Mouse (Mus musculus) central nervous system, embryonic 18 days (tissue): ENCODE results near the gene Spcs1. TPM values are rescaled to one million over a fixed set of nuclear protein-coding genes. Genes with fewer than 3 reads are reported as not detected.

Source experiments
- polyA plus RNA-seq: library from polyadenylated mRNA; depleted of rRNA; stranded (reverse); fragments of >200 nt; gene quantifications from 2 replicates; pipeline ENCODE4 v1.2.3, GENCODE M21; 2012; rRNA removed

Gene Spcs1
- 273 and 290 TPM in 2 replicates for polyA plus RNA-seq

GRCm38 (mm10) chr14:31001307-31002205 lies at the start of gene Spcs1, which contains the start of gene Glt8d1:
Gene Spcs1 (minus strand): TSS chr14:31001672.
Gene Glt8d1 (plus strand): TSS chr14:31001400.

DNA sequence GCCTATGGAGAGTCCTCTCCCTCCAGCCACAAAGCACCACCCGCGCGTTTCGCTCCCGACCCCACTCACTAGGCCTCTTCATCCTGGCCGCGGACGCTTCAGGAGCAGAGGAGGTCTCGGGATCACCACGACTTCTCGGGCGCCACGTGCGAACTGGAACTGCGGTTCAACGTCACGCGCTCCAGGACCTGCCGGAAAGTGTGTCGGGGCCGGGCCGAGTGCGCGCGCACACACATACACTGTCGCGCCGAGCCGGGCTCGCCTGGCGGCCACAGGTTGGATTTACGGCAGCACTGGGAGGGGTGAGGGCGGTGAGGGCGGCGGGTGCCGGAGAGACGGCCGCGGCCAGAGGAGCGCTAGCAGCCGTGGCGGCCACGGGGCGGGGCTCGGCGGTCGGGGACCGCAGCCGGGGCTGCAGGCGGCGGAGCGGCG lies 17.4 kb upstream of the Spcs1 start, which contains the start of the genes Pbrm1 and Gnl3:
Gene Pbrm1, plus strand, starts transcription at position 279 of the 432 bp plus-strand sequence.
Gene Gnl3, minus strand, starts transcription at position 293 of the 432 bp plus-strand sequence.

GRCm38 (mm10) chr14:30951154-30951825 lies 50.2 kb downstream of the Spcs1 start, which contains the start of gene Nek4:
Gene Nek4 (plus strand): TSS chr14:30951377.

Other genes starting within 250 kb of the Spcs1 start
- gene Tmem110, start 176.1 kb downstream of the Spcs1 start, polyA plus RNA-seq: 27.9 and 28.8 TPM in 2 replicates
- 0.69 and 3.0 TPM in 2 replicates for gene Mustn1, start 122.5 kb downstream of the Spcs1 start, polyA plus RNA-seq
- gene Itih4, start 115.2 kb downstream of the Spcs1 start, polyA plus RNA-seq: 0.06 and 0.09 TPM in 2 replicates
- 2.3 and 3.1 TPM in 2 replicates for gene Itih3, start 77.9 kb downstream of the Spcs1 start, polyA plus RNA-seq
- gene Itih1, start 58.4 kb downstream of the Spcs1 start, polyA plus RNA-seq: not detected in 2 replicates
- 12.7 and 13.3 TPM in 2 replicates for gene Nek4, start 50.3 kb downstream of the Spcs1 start, polyA plus RNA-seq
- gene Glt8d1, start 272 bp downstream of the Spcs1 start, polyA plus RNA-seq: 130 and 145 TPM in 2 replicates
- 38.0 and 38.1 TPM in 2 replicates for gene Pbrm1, start 17.5 kb upstream of the Spcs1 start, polyA plus RNA-seq
- 77.5 and 80.2 TPM in 2 replicates for gene Gnl3, start 17.5 kb upstream of the Spcs1 start, polyA plus RNA-seq
- gene Smim4, start 127.3 kb upstream of the Spcs1 start, polyA plus RNA-seq: 28.0 and 28.7 TPM in 2 replicates
- 136 and 140 TPM in 2 replicates for gene Nt5dc2, start 129.4 kb upstream of the Spcs1 start, polyA plus RNA-seq
- 18.6 and 21.0 TPM in 2 replicates for gene Stab1, start 167.0 kb upstream of the Spcs1 start, polyA plus RNA-seq
- 3.6 and 17.2 TPM in 2 replicates for gene Tnnc1, start 206.6 kb upstream of the Spcs1 start, polyA plus RNA-seq
- 308 and 353 TPM in 2 replicates for gene Nisch, start 215.3 kb upstream of the Spcs1 start, polyA plus RNA-seq
- 1.3 and 1.6 TPM in 2 replicates for gene Sema3g, start 216.2 kb upstream of the Spcs1 start, polyA plus RNA-seq
- gene Phf7, start 249.6 kb upstream of the Spcs1 start, polyA plus RNA-seq: 6.0 and 6.6 TPM in 2 replicates
- 122 TPM in 2 replicates for gene Bap1, start 249.8 kb upstream of the Spcs1 start, polyA plus RNA-seq